Mouse (Mus musculus): ENCODE results near the gene Nod1.

DNA sequence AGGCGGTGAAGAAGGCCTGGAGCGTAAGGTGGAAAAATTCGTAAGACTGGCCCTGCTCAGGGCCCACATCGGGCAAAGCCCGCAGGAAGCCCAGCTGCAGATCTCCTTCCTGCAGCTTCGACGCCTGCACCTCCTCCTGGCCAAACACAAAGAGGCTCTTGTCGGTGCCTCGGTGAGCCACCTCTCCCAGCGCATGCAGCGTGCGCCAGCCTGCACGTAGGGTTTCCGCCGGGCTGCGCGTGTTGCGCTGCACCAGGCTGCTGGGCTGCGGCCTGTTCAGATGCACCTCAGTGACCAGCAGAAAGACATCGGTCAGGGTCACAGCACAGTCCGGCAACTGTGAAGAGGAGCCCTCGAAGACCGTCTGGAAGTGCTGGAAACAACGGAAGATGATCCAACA lies 28.7 kb downstream of the Nod1 start:
- TF ChIP-seq TAL1 (IDR thresholded peaks at IDR 0.05; ENCODE audit: low read length) (no peak), GATA1 (IDR thresholded peaks at IDR 0.05; ENCODE audit: low read length) (no peak)
